Mouse (Mus musculus): ENCODE data around the gene Hhat. TPM values are rescaled to one million over a fixed set of nuclear protein-coding genes. Genes with fewer than 3 reads are reported as not detected.

Hhat gene
- polyA plus RNA-seq, 1 experiment from 2014 or later: 3.4 TPM

- no peaks in the 10 kb centered on the region for H3K27me3 ChIP-seq (replicated peaks; ENCODE audit: control insufficient read depth, insufficient read depth, low read length)
- H3K27ac ChIP-seq (ENCODE audit: low read depth, low read length): no peak overlapping the region
- ATAC-seq: no peak
- no peak overlapping the region for H3K4me2 ChIP-seq (ENCODE audit: low read length)
- H3K4me3 ChIP-seq (ENCODE audit: low read length): no peak overlapping the region
- no peaks in the 10 kb centered on the region for H3K36me3 ChIP-seq (ENCODE audit: control insufficient read depth, insufficient read depth, low read length)
- 66% methylated on average over 1 of the region's 1 CpGs for WGBS
- H3K9me3 ChIP-seq (ENCODE audit: control insufficient read depth, low read length): no peaks in the 10 kb centered on the region
- no peak overlapping the region for H3K9ac ChIP-seq (ENCODE audit: low read depth, low read length)
- H3K4me1 ChIP-seq (ENCODE audit: control insufficient read depth, insufficient read depth, low read depth, low read length): no peaks in the 10 kb centered on the region
Observed at GRCm38 (mm10) chr1:192536440-192536839, 234.6 kb downstream of the Hhat start.

GRCm38 (mm10) chr1:192533016-192533415 lies 238.0 kb downstream of the Hhat start:
- H3K4me2 ChIP-seq (ENCODE audit: low read length): no peak overlapping the region
- no peak for ATAC-seq
- H3K4me1 ChIP-seq (ENCODE audit: control insufficient read depth, insufficient read depth, low read depth, low read length): no peaks in the 10 kb centered on the region
- H3K27me3 ChIP-seq (replicated peaks; ENCODE audit: control insufficient read depth, insufficient read depth, low read length): no peaks in the 10 kb centered on the region
- H3K9me3 ChIP-seq (ENCODE audit: control insufficient read depth, low read length): no peaks in the 10 kb centered on the region
- no peak overlapping the region for H3K27ac ChIP-seq (ENCODE audit: low read depth, low read length)
- H3K36me3 ChIP-seq (ENCODE audit: control insufficient read depth, insufficient read depth, low read length): no peaks in the 10 kb centered on the region
- no peak overlapping the region for H3K4me3 ChIP-seq (ENCODE audit: low read length)
- no peak overlapping the region for H3K9ac ChIP-seq (ENCODE audit: low read depth, low read length)

DNA sequence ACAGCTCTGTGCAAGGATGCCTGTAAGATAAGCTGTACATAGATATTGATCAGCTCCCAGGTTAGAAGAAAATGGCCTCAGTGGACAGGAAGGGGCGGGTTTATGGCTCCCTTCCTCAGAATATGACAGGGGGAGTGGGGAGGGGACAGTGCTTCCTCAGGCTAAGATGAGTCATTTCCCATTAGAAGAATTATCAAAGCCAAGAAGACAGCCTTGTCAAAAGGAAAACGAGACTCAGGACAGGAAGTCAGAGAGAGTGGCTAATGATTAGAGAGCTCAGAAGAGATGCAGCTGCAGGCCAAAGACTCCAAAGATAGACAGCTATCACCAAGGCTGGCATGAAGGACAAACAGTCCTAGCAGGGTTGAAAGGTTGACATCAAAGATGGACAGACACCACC lies 238.8 kb downstream of the Hhat start:
- Histone ChIP-seq H3K4me1 (ENCODE audit: control insufficient read depth, insufficient read depth, low read depth, low read length) (no peaks in the 10 kb centered on the region), H3K27ac (ENCODE audit: low read depth, low read length) (no peak overlapping the region), H3K27me3 (replicated peaks; ENCODE audit: control insufficient read depth, insufficient read depth, low read length) (no peaks in the 10 kb centered on the region), H3K9me3 (ENCODE audit: control insufficient read depth, low read length) (no peaks in the 10 kb centered on the region), H3K36me3 (ENCODE audit: control insufficient read depth, insufficient read depth, low read length) (no peaks in the 10 kb centered on the region), H3K9ac (ENCODE audit: low read depth, low read length) (no peak overlapping the region), H3K4me2 (ENCODE audit: low read length) (no peak overlapping the region), H3K4me3 (ENCODE audit: low read length) (no peak overlapping the region)
- WGBS: 77% methylated on average over 2 of the region's 2 CpGs
- no peak for ATAC-seq

- no peak for ATAC-seq
- WGBS: 70% methylated on average over 2 of the region's 2 CpGs
- no peak overlapping the region for H3K27ac ChIP-seq (ENCODE audit: low read depth, low read length)
- H3K9ac ChIP-seq (ENCODE audit: low read depth, low read length): no peak overlapping the region
- H3K4me1 ChIP-seq (ENCODE audit: control insufficient read depth, insufficient read depth, low read depth, low read length): no peaks in the 10 kb centered on the region
- no peak overlapping the region for H3K4me3 ChIP-seq (ENCODE audit: low read length)
- H3K9me3 ChIP-seq (ENCODE audit: control insufficient read depth, low read length): no peaks in the 10 kb centered on the region
- H3K4me2 ChIP-seq (ENCODE audit: low read length): no peak overlapping the region
- no peaks in the 10 kb centered on the region for H3K27me3 ChIP-seq (replicated peaks; ENCODE audit: control insufficient read depth, insufficient read depth, low read length)
- no peaks in the 10 kb centered on the region for H3K36me3 ChIP-seq (ENCODE audit: control insufficient read depth, insufficient read depth, low read length)
Observed at GRCm38 (mm10) chr1:192531490-192532146, 239.4 kb downstream of the Hhat start.

DNA sequence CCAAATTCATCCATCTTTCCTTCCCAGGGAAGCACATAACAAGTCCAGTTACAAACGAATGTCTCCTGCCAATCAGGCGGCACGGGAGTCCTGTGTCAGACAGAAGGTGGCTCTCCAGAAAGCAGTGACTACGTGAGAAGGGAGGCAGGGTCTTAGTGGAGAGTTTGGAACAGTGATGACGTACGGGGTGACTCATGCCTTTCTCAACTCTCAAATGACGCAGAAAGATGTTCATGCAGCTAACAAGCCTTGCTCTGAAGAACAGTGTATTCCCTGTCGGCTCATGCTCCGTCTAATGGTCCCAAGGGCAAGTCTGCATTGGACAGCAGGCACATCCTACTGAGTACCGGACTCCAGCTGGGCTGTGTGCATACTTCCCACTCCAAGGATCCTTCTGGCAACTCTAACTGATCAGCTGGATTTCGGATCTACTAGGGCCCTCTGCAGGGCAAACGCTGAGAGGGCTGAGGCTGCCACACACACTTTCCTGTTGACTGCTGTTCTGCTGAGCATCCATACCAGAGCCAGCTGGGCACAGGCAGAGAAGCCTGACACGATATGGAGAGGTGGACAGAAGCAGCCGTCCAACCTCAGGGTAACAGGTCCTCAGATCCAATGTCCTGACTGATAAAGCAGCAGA lies 245.2 kb downstream of the Hhat start:
- no peaks in the 10 kb centered on the region for H3K36me3 ChIP-seq (ENCODE audit: control insufficient read depth, insufficient read depth, low read length)
- H3K27me3 ChIP-seq (replicated peaks; ENCODE audit: control insufficient read depth, insufficient read depth, low read length): no peaks in the 10 kb centered on the region
- H3K9ac ChIP-seq (ENCODE audit: low read depth, low read length): no peak overlapping the region
- H3K4me2 ChIP-seq (ENCODE audit: low read length): no peak overlapping the region
- no peak overlapping the region for H3K4me3 ChIP-seq (ENCODE audit: low read length)
- no peaks in the 10 kb centered on the region for H3K9me3 ChIP-seq (ENCODE audit: control insufficient read depth, low read length)
- no peak overlapping the region for H3K27ac ChIP-seq (ENCODE audit: low read depth, low read length)
- WGBS: 68% methylated on average over 14 of the region's 14 CpGs
- peaks cover 10% of the 10 kb centered on the region for H3K4me1 ChIP-seq (ENCODE audit: control insufficient read depth, insufficient read depth, low read depth, low read length)
- no peak for ATAC-seq

DNA sequence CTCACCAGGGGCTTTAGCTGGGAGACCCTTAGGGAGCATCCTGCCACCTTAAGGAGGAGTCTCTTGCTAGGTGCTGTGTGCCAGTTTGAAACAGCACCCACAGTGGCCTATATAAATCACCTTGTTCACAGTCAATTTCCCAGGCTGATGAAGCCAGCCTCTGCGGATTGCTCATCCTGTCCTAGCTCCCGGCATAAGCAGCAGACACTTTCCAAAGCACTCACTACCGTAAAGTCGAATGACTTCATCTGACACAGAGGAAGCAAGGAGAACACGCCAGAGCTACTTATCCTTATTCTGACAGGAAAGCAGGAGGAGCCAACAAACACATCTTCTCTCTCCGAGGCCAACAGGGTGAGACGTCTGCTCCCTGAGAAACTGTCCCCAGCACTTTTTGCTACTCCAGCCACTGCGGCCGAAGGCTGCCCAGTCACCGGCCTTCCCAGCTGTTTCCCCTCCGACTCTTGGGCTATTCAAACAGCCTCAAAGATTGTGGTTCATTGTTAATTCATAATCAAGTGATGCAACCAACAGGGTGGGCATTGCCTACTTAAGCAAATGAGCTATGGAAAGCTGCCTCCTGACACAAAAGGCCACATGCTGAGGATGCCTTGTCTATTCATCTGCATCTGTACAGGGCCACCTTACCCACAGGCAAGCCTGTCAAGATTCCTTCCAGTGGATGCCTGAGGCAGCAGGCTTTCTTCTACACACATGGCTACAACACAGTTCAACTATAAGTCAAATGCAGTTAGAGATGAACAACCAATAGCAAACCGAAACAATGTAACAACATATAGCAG lies 248.4 kb downstream of the Hhat start:
- H3K4me2 ChIP-seq (ENCODE audit: low read length): no peak overlapping the region
- 26% methylated on average over 12 of the region's 12 CpGs for WGBS
- H3K4me1 ChIP-seq (ENCODE audit: control insufficient read depth, insufficient read depth, low read depth, low read length): peaks cover 12% of the 10 kb centered on the region
- no peak overlapping the region for H3K27ac ChIP-seq (ENCODE audit: low read depth, low read length)
- ATAC-seq: 0 out of 2 replicates have a peak, but pooled peaks have one; percentile 25
- H3K4me3 ChIP-seq (ENCODE audit: low read length): no peak overlapping the region
- no peaks in the 10 kb centered on the region for H3K27me3 ChIP-seq (replicated peaks; ENCODE audit: control insufficient read depth, insufficient read depth, low read length)
- H3K9me3 ChIP-seq (ENCODE audit: control insufficient read depth, low read length): no peaks in the 10 kb centered on the region
- H3K9ac ChIP-seq (ENCODE audit: low read depth, low read length): no peak overlapping the region
- no peaks in the 10 kb centered on the region for H3K36me3 ChIP-seq (ENCODE audit: control insufficient read depth, insufficient read depth, low read length)

DNA sequence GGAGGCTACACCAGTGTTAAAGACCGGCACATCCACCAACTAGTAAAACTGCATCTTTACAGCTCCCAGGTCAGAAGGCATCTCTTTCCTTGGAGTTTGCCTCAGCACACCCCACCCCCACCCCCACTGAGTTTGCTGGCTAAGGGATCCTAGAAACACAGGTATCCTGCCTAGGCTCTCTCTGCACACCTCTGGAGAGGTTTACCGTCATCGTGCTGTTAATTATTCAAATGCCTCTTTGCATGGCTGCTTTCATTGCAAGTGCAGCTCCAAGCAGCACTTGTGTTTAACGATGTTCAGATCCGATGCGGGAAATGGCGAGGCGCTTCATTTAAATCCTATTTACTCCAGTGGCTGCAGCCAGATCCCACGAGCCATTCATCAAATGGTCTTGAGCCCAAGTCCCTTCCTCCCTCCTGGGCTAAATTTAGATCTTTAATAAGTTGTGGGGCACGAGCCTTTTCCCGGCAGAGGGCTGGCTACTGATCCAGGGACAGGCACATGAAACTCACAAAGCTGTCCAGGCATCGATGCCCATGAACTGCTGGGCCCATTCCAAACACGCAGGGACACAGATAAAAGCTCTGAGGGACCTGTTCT lies 250.1 kb downstream of the Hhat start:
- Histone ChIP-seq H3K4me3 (ENCODE audit: low read length) (no peak overlapping the region), H3K9me3 (ENCODE audit: control insufficient read depth, low read length) (no peaks in the 10 kb centered on the region), H3K27ac (ENCODE audit: low read depth, low read length) (no peak overlapping the region), H3K36me3 (ENCODE audit: control insufficient read depth, insufficient read depth, low read length) (no peaks in the 10 kb centered on the region), H3K9ac (ENCODE audit: low read depth, low read length) (peak overlapping the region; percentile 24; the same call in 1 of the 2 replicates), H3K4me2 (ENCODE audit: low read length) (peak overlapping the region; percentile 22; the same call in 1 of the 2 replicates), H3K27me3 (replicated peaks; ENCODE audit: control insufficient read depth, insufficient read depth, low read length) (no peaks in the 10 kb centered on the region), H3K4me1 (ENCODE audit: control insufficient read depth, insufficient read depth, low read depth, low read length) (peaks cover 12% of the 10 kb centered on the region)
- WGBS: 29% methylated on average over 13 of the region's 13 CpGs
- peak; percentile 38; the same call in 1 of the 2 replicates for ATAC-seq

DNA sequence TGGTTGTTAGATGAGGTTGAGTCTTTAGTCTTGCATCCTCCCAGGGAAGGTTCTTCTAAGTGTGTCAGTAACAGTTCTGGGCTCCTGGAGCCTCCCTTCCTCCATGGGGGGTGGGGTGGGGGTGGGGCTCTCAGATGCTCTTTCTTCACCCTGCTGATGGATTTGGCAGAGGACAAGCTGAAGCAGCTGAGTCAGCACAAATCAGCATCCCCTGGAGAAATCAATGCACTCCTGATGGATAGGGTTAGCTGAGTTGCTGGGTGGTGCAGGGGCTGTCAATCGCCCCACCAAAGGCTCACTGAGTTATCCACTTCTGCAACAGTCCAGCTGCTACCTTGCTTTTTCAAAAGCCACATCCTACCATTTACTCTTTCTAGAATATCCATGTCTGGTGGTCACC lies 251.3 kb downstream of the Hhat start:
- H3K9me3 ChIP-seq (ENCODE audit: control insufficient read depth, low read length): no peaks in the 10 kb centered on the region

DNA sequence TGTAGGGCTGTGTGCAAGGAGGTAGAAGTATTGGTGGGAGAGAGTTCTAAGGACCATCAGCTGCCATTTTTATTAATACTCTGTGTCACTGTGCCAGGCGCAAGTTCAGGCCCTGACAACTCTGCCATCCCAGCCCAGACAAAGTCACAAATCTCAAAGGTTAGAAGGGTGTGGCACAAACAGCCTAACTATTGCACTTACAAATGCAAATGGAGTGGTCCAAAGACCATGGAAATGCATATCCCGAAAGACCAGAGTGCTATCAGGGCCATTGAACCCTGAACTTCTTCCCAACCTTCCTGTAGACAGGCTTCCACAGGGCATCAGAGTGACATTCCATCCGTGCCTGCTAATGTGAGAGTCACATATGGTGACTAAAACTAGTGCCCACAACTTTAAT lies 255.7 kb downstream of the Hhat start:
- Histone ChIP-seq H3K36me3 (ENCODE audit: control insufficient read depth, insufficient read depth, low read length) (no peaks in the 10 kb centered on the region), H3K27me3 (replicated peaks; ENCODE audit: control insufficient read depth, insufficient read depth, low read length) (no peaks in the 10 kb centered on the region), H3K4me1 (ENCODE audit: control insufficient read depth, insufficient read depth, low read depth, low read length) (no peaks in the 10 kb centered on the region), H3K9ac (ENCODE audit: low read depth, low read length) (no peak overlapping the region), H3K4me3 (ENCODE audit: low read length) (no peak overlapping the region), H3K9me3 (ENCODE audit: control insufficient read depth, low read length) (no peaks in the 10 kb centered on the region), H3K27ac (ENCODE audit: low read depth, low read length) (no peak overlapping the region), H3K4me2 (ENCODE audit: low read length) (no peak overlapping the region)
- whole genome bisulfite sequencing: 89% methylated on average over 3 of the region's 3 CpGs
- ATAC-seq: no peak

More for the DNA sequence above, 251.3 kb downstream of the Hhat start:
- H3K27me3 ChIP-seq (replicated peaks; ENCODE audit: control insufficient read depth, insufficient read depth, low read length): no peaks in the 10 kb centered on the region
- H3K9ac ChIP-seq (ENCODE audit: low read depth, low read length): no peak overlapping the region
- 63% methylated on average over 1 of the region's 1 CpGs for WGBS
- H3K36me3 ChIP-seq (ENCODE audit: control insufficient read depth, insufficient read depth, low read length): no peaks in the 10 kb centered on the region
- no peak for ATAC-seq
- no peak overlapping the region for H3K27ac ChIP-seq (ENCODE audit: low read depth, low read length)
- no peak overlapping the region for H3K4me3 ChIP-seq (ENCODE audit: low read length)
- peaks cover 12% of the 10 kb centered on the region for H3K4me1 ChIP-seq (ENCODE audit: control insufficient read depth, insufficient read depth, low read depth, low read length)
- no peak overlapping the region for H3K4me2 ChIP-seq (ENCODE audit: low read length)
